Mouse (Mus musculus) lung, adult 2 months (tissue): ENCODE results near the gene Tmem215.

ENCODE experiments used
- CTCF ChIP-seq: fragments of 200-500 bp; IDR thresholded peaks from 2 replicates; pipeline ENCODE4 v1.5.1; 2011; ENCODE audit warnings: mild to moderate bottlenecking, low read length, control low read depth; ENCODE audit not compliant: insufficient read depth
- POLR2A ChIP-seq: fragments of 200-500 bp; IDR thresholded peaks from 2 replicates; pipeline ENCODE4 v1.6.1; 2011; ENCODE audit warnings: low read depth, mild to moderate bottlenecking, control low read depth, low read length, borderline replicate concordance; ENCODE audit errors: extremely low read depth

GRCm38 (mm10) chr4:40496828-40497227 lies 24.8 kb downstream of the Tmem215 start:
- TF ChIP-seq CTCF: no peak
- TF ChIP-seq POLR2A: no peak
